Mouse (Mus musculus) C2C12 (cell line): ENCODE data around the gene Prss12.

ENCODE experiments used
- CEBPB ChIP-seq: IDR thresholded peaks from one replicate; pipeline ENCODE4 v1.6.1; 2011; ENCODE audit warnings: low read depth, mild to moderate bottlenecking, control low read depth, moderate library complexity
- CTCF ChIP-seq: IDR thresholded peaks from one replicate; pipeline ENCODE4 v1.5.1; 2011; ENCODE audit not compliant: control insufficient read depth, insufficient read depth, insufficient read length
- FOSL1 ChIP-seq: IDR thresholded peaks from one replicate; pipeline ENCODE4 v1.8.0; 2011; ENCODE audit warnings: mild to moderate bottlenecking, low read length; ENCODE audit not compliant: poor library complexity, insufficient read depth, severe bottlenecking
- MAX ChIP-seq: IDR thresholded peaks from one replicate; pipeline ENCODE4 v1.6.1; 2011; ENCODE audit warnings: mild to moderate bottlenecking, control low read depth
- MYOD1 ChIP-seq: IDR thresholded peaks from one replicate; pipeline ENCODE4 v1.6.1; 2011; ENCODE audit warnings: low read depth; ENCODE audit not compliant: control insufficient read depth, insufficient read length
- MYOG ChIP-seq: IDR thresholded peaks from one replicate; pipeline ENCODE4 v1.6.1; 2011; ENCODE audit not compliant: control insufficient read depth, insufficient read length; ENCODE audit errors: extremely low read depth
- USF1 ChIP-seq: IDR thresholded peaks from one replicate; pipeline ENCODE4 v1.6.1; 2011; ENCODE audit warnings: low read depth, mild to moderate bottlenecking, control low read depth, moderate library complexity

- TF ChIP-seq USF1 (no peak), CTCF (no peak), MYOG (no peak), MAX (no peak), MYOD1 (no peak), FOSL1 (no peak), CEBPB (no peak)
Measured at GRCm38 (mm10) chr3:123498787-123499186, 52.1 kb downstream of the Prss12 start.
